Mouse (Mus musculus): ENCODE results near the gene Draxin. TPM values are rescaled to one million over a fixed set of nuclear protein-coding genes. Genes with fewer than 3 reads are reported as not detected.
"Not testable (repeated sequence)": the region's sequence is repeated elsewhere in the genome, so short reads cannot be mapped to it uniquely, and the experiment has no call there.

Gene Draxin
- polyA plus RNA-seq, 1 experiment: 0.24 TPM

- Histone ChIP-seq H3K27ac (ENCODE audit: insufficient read depth, low read depth, low read length) (no peak overlapping the region), H3K36me3 (ENCODE audit: control insufficient read depth, insufficient read depth, low read length) (peaks cover 16% of the 10 kb centered on the region; the same call in 1 of the 2 replicates), H3K4me3 (ENCODE audit: low read depth, low read length) (no peak overlapping the region), H3K4me1 (ENCODE audit: control insufficient read depth, insufficient read depth, insufficient read length, low read length) (peaks cover 4% of the 10 kb centered on the region; the same call in 1 of the 2 replicates), H3K27me3 (ENCODE audit: control insufficient read depth, insufficient read depth, low read length) (no peaks in the 10 kb centered on the region)
- 94% methylated on average over 13 of the region's 13 CpGs for WGBS
- no peak for TF ChIP-seq POLR2A (IDR thresholded peaks at IDR 0.05; ENCODE audit: low read depth, low read length)
These were observed 79.3 kb downstream of the Draxin start for GRCm38 (mm10) chr4:148051046-148051776.

- peaks cover 12% of the 10 kb centered on the region; the same call in 1 of the 2 replicates for H3K36me3 ChIP-seq (ENCODE audit: control insufficient read depth, insufficient read depth, low read length)
- 67% methylated on average over 3 of the region's 3 CpGs for WGBS
- H3K4me1 ChIP-seq (ENCODE audit: control insufficient read depth, insufficient read depth, insufficient read length, low read length); H3K27me3 ChIP-seq (ENCODE audit: control insufficient read depth, insufficient read depth, low read length); H3K4me3 ChIP-seq (ENCODE audit: low read depth, low read length); H3K27ac ChIP-seq (ENCODE audit: insufficient read depth, low read depth, low read length): not testable (repeated sequence)
These were observed 80.0 kb downstream of the Draxin start for GRCm38 (mm10) chr4:148050396-148050914.

Other genes with a start within 250 kb of the Draxin start
- 38.0 and 72.8 TPM in 2 replicates for gene Mfn2, start 226.0 kb downstream of the Draxin start, polyA plus RNA-seq (2012; rRNA removed)
- 8.8 and 18.8 TPM in 2 replicates for gene Plod1, start 193.9 kb downstream of the Draxin start, polyA plus RNA-seq (2012; rRNA removed)
- gene 2510039O18Rik, start 189.8 kb downstream of the Draxin start, polyA plus RNA-seq (2012; rRNA removed): 97.5 and 209 TPM in 2 replicates
- not detected in 2 replicates for gene Nppb, start 144.9 kb downstream of the Draxin start, polyA plus RNA-seq (2012; rRNA removed)
- not detected in 2 replicates for gene Nppa, start 130.0 kb downstream of the Draxin start, polyA plus RNA-seq (2012; rRNA removed)
- 2.7 and 2.8 TPM in 2 replicates for gene Clcn6, start 91.9 kb downstream of the Draxin start, polyA plus RNA-seq (2012; rRNA removed)
- gene Mthfr, start 91.6 kb downstream of the Draxin start, polyA plus RNA-seq (2012; rRNA removed): 5.6 and 8.8 TPM in 2 replicates
- gene Agtrap, start 42.7 kb downstream of the Draxin start, polyA plus RNA-seq (2012; rRNA removed): 10.3 and 14.2 TPM in 2 replicates
- 7.1 and 17.8 TPM in 2 replicates for gene Mad2l2, start 314 bp downstream of the Draxin start, polyA plus RNA-seq (2012; rRNA removed)
- 22.8 and 57.9 TPM in 2 replicates for gene Fbxo6, start 21.4 kb upstream of the Draxin start, polyA plus RNA-seq (2012; rRNA removed)
- 7.3 and 17.7 TPM in 2 replicates for gene Fbxo44, start 29.8 kb upstream of the Draxin start, polyA plus RNA-seq (2012; rRNA removed)
- gene Fbxo2, start 29.9 kb upstream of the Draxin start, polyA plus RNA-seq (2012; rRNA removed): 0.55 and 0.67 TPM in 2 replicates
- 0.06 TPM in 2 replicates for gene Disp3, start 157.3 kb upstream of the Draxin start, polyA plus RNA-seq (2012; rRNA removed)

All from small intestine, adult 2 months (tissue).